Mouse (Mus musculus): ENCODE measurements around the gene Fxr2. TPM values are rescaled to one million over a fixed set of nuclear protein-coding genes. Genes with fewer than 3 reads are reported as not detected.

The Fxr2 gene
- total and polyA plus RNA-seq, 2 experiments from 2014 or later, result 27.2 to 84.1 TPM

- Histone ChIP-seq H3K9me3 (ENCODE audit: low read length) (no peaks in the 10 kb centered on the region), H3K27me3 (ENCODE audit: insufficient read depth, low read length) (no peaks in the 10 kb centered on the region), H3K9ac (replicated peaks; ENCODE audit: low read length, poor library complexity, severe bottlenecking) (no peak overlapping the region), H3K4me3 (ENCODE audit: low read depth, low read length) (no peak overlapping the region), H3K4me1 (ENCODE audit: insufficient read depth, low read length) (no peaks in the 10 kb centered on the region), H3K27ac (ENCODE audit: low read depth, low read length) (no peak overlapping the region), H3K36me3 (ENCODE audit: insufficient read depth, low read length) (no peaks in the 10 kb centered on the region), H3K4me2 (ENCODE audit: low read depth, low read length, poor library complexity, severe bottlenecking) (no peak overlapping the region)
- DNase-seq (ENCODE audit: low spot score) (peak; percentile 64), ATAC-seq (ENCODE audit: low FRiP score) (no peak)
- WGBS, result 13% methylated on average over 4 of the region's 4 CpGs
- no peak for TF ChIP-seq CTCF (IDR thresholded peaks at IDR 0.05)
Measured at GRCm38 (mm10) chr11:69686377-69686776, 53.6 kb downstream of the Fxr2 start.

DNA sequence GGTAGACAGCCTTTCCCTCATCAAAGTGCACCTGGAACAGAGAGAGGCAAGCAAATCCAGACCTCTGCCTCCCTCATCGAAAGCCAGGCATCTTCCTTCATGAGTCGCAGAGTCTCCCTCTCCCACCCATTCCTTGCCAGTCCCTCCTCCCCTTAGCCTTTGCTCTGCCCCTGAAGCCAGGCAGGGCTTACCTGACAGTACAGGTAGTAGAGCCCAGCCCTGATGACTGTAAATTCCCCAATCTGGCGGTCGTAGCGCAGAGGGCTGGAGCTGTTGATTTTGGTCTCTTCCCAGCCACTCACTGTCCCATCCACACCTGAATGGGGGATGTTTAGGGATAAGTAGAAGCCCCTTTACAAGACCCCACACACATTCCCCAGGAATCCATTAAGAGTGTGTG lies 54.3 kb downstream of the Fxr2 start:
- Histone ChIP-seq H3K9me3 (ENCODE audit: low read length) (no peaks in the 10 kb centered on the region), H3K36me3 (ENCODE audit: insufficient read depth, low read length) (no peaks in the 10 kb centered on the region), H3K4me3 (ENCODE audit: low read depth, low read length) (no peak overlapping the region), H3K27me3 (ENCODE audit: insufficient read depth, low read length) (no peaks in the 10 kb centered on the region), H3K9ac (replicated peaks; ENCODE audit: low read length, poor library complexity, severe bottlenecking) (no peak overlapping the region), H3K4me2 (ENCODE audit: low read depth, low read length, poor library complexity, severe bottlenecking) (no peak overlapping the region), H3K27ac (ENCODE audit: low read depth, low read length) (no peak overlapping the region), H3K4me1 (ENCODE audit: insufficient read depth, low read length) (no peaks in the 10 kb centered on the region)
- WGBS, result 59% methylated on average over 5 of the region's 5 CpGs
- DNase-seq (ENCODE audit: low spot score) (no peak), ATAC-seq (ENCODE audit: low FRiP score) (no peak)
- TF ChIP-seq CTCF (IDR thresholded peaks at IDR 0.05), result no peak

GRCm38 (mm10) chr11:69689891-69690290 lies 57.1 kb downstream of the Fxr2 start:
- TF ChIP-seq CTCF (IDR thresholded peaks at IDR 0.05), result no peak
- Histone ChIP-seq H3K4me1 (ENCODE audit: insufficient read depth, low read length) (no peaks in the 10 kb centered on the region; the same call in 1 of the 2 replicates), H3K9me3 (ENCODE audit: low read length) (no peaks in the 10 kb centered on the region), H3K4me3 (ENCODE audit: low read depth, low read length) (no peak overlapping the region), H3K27me3 (ENCODE audit: insufficient read depth, low read length) (no peaks in the 10 kb centered on the region), H3K27ac (ENCODE audit: low read depth, low read length) (no peak overlapping the region), H3K36me3 (ENCODE audit: insufficient read depth, low read length) (no peaks in the 10 kb centered on the region), H3K9ac (replicated peaks; ENCODE audit: low read length, poor library complexity, severe bottlenecking) (no peak overlapping the region), H3K4me2 (ENCODE audit: low read depth, low read length, poor library complexity, severe bottlenecking) (no peak overlapping the region)
- 92% methylated on average over 1 of the region's 1 CpGs for WGBS
- DNase-seq (ENCODE audit: low spot score) (no peak), ATAC-seq (ENCODE audit: low FRiP score) (no peak)

DNA sequence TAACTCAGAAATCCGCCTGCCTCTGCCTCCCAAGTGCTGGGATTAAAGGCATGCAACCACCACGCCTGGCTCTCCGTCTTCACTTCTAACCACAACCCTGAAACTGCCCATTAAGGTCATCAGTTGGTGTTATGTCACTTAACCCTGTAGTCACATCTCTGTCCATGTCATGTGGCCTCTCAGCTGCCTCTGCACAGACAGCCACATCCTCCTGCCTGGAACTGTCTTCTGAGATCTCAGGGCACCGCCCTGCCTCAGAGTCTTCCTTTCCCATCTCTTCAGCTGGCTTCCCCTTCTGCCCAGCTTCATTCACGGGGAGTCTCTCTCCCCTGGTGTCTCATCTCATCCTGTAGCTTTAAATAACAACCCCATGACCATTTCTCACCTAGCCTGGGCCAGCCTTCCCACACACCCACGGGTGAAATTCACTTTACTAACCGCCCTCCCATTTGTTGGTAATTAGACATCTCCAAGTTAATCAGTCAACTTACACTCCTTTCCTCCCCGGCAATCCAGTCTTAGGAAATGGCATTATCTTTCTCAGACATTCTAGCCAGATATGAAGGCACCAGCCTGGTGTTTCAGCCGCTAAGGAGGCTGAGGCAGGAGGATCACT lies 59.5 kb downstream of the Fxr2 start:
- no peak for TF ChIP-seq CTCF (IDR thresholded peaks at IDR 0.05)
- DNase-seq (ENCODE audit: low spot score) (no peak), ATAC-seq (ENCODE audit: low FRiP score) (no peak)
- Histone ChIP-seq H3K27me3 (ENCODE audit: insufficient read depth, low read length) (no peaks in the 10 kb centered on the region), H3K4me2 (ENCODE audit: low read depth, low read length, poor library complexity, severe bottlenecking) (no peak overlapping the region), H3K9me3 (ENCODE audit: low read length) (no peaks in the 10 kb centered on the region), H3K36me3 (ENCODE audit: insufficient read depth, low read length) (no peaks in the 10 kb centered on the region), H3K27ac (ENCODE audit: low read depth, low read length) (no peak overlapping the region), H3K9ac (replicated peaks; ENCODE audit: low read length, poor library complexity, severe bottlenecking) (no peak overlapping the region), H3K4me1 (ENCODE audit: insufficient read depth, low read length) (peaks cover 5% of the 10 kb centered on the region; the same call in 1 of the 2 replicates), H3K4me3 (ENCODE audit: low read depth, low read length) (no peak overlapping the region)
- WGBS, result 82% methylated on average over 9 of the region's 9 CpGs

DNA sequence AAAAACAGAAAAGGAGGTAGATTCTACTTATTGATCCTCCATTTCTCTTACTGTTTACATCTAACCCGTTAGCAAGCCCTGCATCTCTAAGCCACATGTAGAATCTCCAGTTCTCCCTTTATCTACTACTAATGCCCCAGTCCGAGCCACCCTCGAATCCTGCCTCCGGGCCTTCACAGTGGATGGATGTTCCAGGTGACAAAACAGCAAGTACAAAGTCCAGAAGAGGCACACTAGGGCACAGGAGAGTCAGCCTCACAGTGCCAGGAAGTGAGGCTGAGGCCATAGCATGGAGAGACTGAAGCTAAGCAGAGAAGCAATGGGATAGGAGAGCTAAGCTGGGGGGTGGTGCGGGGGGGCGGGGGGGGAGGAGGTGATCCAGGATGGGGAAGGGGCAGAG lies 60.1 kb downstream of the Fxr2 start:
- no peak for TF ChIP-seq CTCF (IDR thresholded peaks at IDR 0.05)
- ATAC-seq (ENCODE audit: low FRiP score) (no peak), DNase-seq (ENCODE audit: low spot score) (no peak)
- Histone ChIP-seq H3K4me3 (ENCODE audit: low read depth, low read length) (no peak overlapping the region), H3K9me3 (ENCODE audit: low read length) (no peaks in the 10 kb centered on the region), H3K9ac (replicated peaks; ENCODE audit: low read length, poor library complexity, severe bottlenecking) (no peak overlapping the region), H3K27me3 (ENCODE audit: insufficient read depth, low read length) (no peaks in the 10 kb centered on the region), H3K36me3 (ENCODE audit: insufficient read depth, low read length) (no peaks in the 10 kb centered on the region), H3K4me2 (ENCODE audit: low read depth, low read length, poor library complexity, severe bottlenecking) (no peak overlapping the region), H3K27ac (ENCODE audit: low read depth, low read length) (no peak overlapping the region), H3K4me1 (ENCODE audit: insufficient read depth, low read length) (peaks cover 5% of the 10 kb centered on the region; the same call in 1 of the 2 replicates)
- 94% methylated on average over 6 of the region's 6 CpGs for WGBS

- Histone ChIP-seq H3K36me3 (ENCODE audit: insufficient read depth, low read length) (no peaks in the 10 kb centered on the region), H3K4me3 (ENCODE audit: low read depth, low read length) (no peak overlapping the region), H3K9me3 (ENCODE audit: low read length) (no peaks in the 10 kb centered on the region), H3K27ac (ENCODE audit: low read depth, low read length) (no peak overlapping the region), H3K4me1 (ENCODE audit: insufficient read depth, low read length) (peaks cover 5% of the 10 kb centered on the region; the same call in 1 of the 2 replicates), H3K9ac (replicated peaks; ENCODE audit: low read length, poor library complexity, severe bottlenecking) (no peak overlapping the region), H3K4me2 (ENCODE audit: low read depth, low read length, poor library complexity, severe bottlenecking) (no peak overlapping the region), H3K27me3 (ENCODE audit: insufficient read depth, low read length) (no peaks in the 10 kb centered on the region)
- DNase-seq (ENCODE audit: low spot score) (no peak), ATAC-seq (ENCODE audit: low FRiP score) (no peak)
- TF ChIP-seq CTCF (IDR thresholded peaks at IDR 0.05), result no peak
- 50% methylated on average over 11 of the region's 11 CpGs for WGBS
Measured at GRCm38 (mm10) chr11:69693421-69693965, 60.7 kb downstream of the Fxr2 start.

Measured in midbrain, postnatal 0 days (tissue).